Comparison of ENCODE assay signal across 16 mouse cellular contexts in genomic region chr17:86460645-86461430, GRCm38 (mm10). TPM values are rescaled to one million over a fixed set of nuclear protein-coding genes. Genes with fewer than 3 reads are reported as not detected.
DNase-seq lines count a peak whose midpoint lies in the region; ATAC-seq and TF ChIP-seq lines count a peak whose summit lies in the region.
"Had no signal": no experiment of that assay in that cellular context is flagged by ENCODE, and none has a peak within 500 bp of the region (broad histone marks: within the 10 kb centered on the region; RNA-seq: fewer than 3 reads in every experiment).

No protein-coding gene starts in this region.

- no peak overlapping the region for H3K4me3 ChIP-seq in kidney, embryonic 14.5 days (ENCODE audit: low read length)
- H3K4me3 ChIP-seq in CH12.LX (replicated peaks in 1 of 3; ENCODE audit: low read depth in 2 of 3, low read length in 2 of 3, poor library complexity in 1 of 3), result no peak overlapping the region
- H3K4me3 ChIP-seq in forebrain, embryonic 16.5 days (replicated peaks; ENCODE audit: low read length), result no peak overlapping the region
- H3K4me3 ChIP-seq: lung, embryonic 15.5 days had no signal

- H3K36me3 ChIP-seq in kidney, embryonic 14.5 days (ENCODE audit: control insufficient read depth, insufficient read depth, low read length), result no peaks in the 10 kb centered on the region
- peaks cover 0 to 13% of the 10 kb centered on the region in 2 experiments for H3K36me3 ChIP-seq in CH12.LX (replicated peaks in 1 of 2; ENCODE audit: control insufficient read depth in 1 of 2, insufficient read depth in 1 of 2, low read length in 1 of 2)
- no peaks in the 10 kb centered on the region for H3K36me3 ChIP-seq in forebrain, embryonic 16.5 days (ENCODE audit: control insufficient read depth, insufficient read depth)
- H3K36me3 ChIP-seq: lung, embryonic 15.5 days had no signal

- no peak overlapping the region for H3K27ac ChIP-seq in kidney, embryonic 14.5 days (ENCODE audit: low read depth, low read length)
- H3K27ac ChIP-seq in CH12.LX (ENCODE audit: insufficient read depth, low read depth), result no peak overlapping the region
- peak overlapping the region; percentile 37 for H3K27ac ChIP-seq in forebrain, embryonic 16.5 days (ENCODE audit: low read length)
- H3K27ac ChIP-seq: lung, embryonic 15.5 days had no signal

- TF ChIP-seq EP300 in CH12.LX (IDR thresholded peaks at IDR 0.05; ENCODE audit: low read length), result no peak

- H3K79me2 ChIP-seq in CH12.LX (replicated peaks; ENCODE audit: control insufficient read depth, extremely low read depth, insufficient read depth, poor library complexity, severe bottlenecking), result no peaks in the 10 kb centered on the region

- H3K9ac ChIP-seq in kidney, embryonic 14.5 days (ENCODE audit: low read depth, low read length), result no peak overlapping the region
- no peak overlapping the region for H3K9ac ChIP-seq in CH12.LX (ENCODE audit: insufficient read depth, low read depth)
- H3K9ac ChIP-seq in forebrain, embryonic 16.5 days (replicated peaks; ENCODE audit: low read depth, low read length), result no peak overlapping the region
- H3K9ac ChIP-seq: lung, embryonic 15.5 days had no signal

- TF ChIP-seq CTCF in CH12.LX (conservative IDR thresholded peaks at IDR 0.05 in 1 of 2, IDR thresholded peaks at IDR 0.05 in 1 of 2; ENCODE audit: low read depth in 2 of 2, low read length in 2 of 2), result peak in 1 of 2 experiments; percentile 53; a peak in 2 of 4 replicates

- in situ Hi-C loops in CH12.LX (cut with MboI; ENCODE audit: low pct_ligation_motif_present, low pct_unique_long_range_greater_than_20kb, low sequenced_read_pairs), result loop anchor here (25.0 kb wide), 1 partner anchor 799 kb away; no protein-coding TSS in a partner anchor

- H3K4me2 ChIP-seq in kidney, embryonic 14.5 days (replicated peaks; ENCODE audit: low read depth, low read length), result no peak overlapping the region
- no peak overlapping the region for H3K4me2 ChIP-seq in CH12.LX (ENCODE audit: insufficient read depth, low read depth, poor library complexity, severe bottlenecking)
- no peak overlapping the region for H3K4me2 ChIP-seq in forebrain, embryonic 16.5 days (ENCODE audit: low read length)
- H3K4me2 ChIP-seq: lung, embryonic 15.5 days had no signal

- H3K9me3 ChIP-seq in kidney, embryonic 14.5 days (ENCODE audit: control insufficient read depth, low read length), result no peaks in the 10 kb centered on the region
- no peaks in the 10 kb centered on the region for H3K9me3 ChIP-seq in CH12.LX (replicated peaks; ENCODE audit: low read length)
- H3K9me3 ChIP-seq in forebrain, embryonic 16.5 days (ENCODE audit: control insufficient read depth, low read length), result no peaks in the 10 kb centered on the region
- H3K9me3 ChIP-seq: lung, embryonic 15.5 days had no signal

- ATAC-seq in kidney, embryonic 14.5 days (ENCODE audit: low FRiP score, low TSS enrichment), result no peak
- ATAC-seq in forebrain, embryonic 16.5 days, result peak; percentile 29; the same call in 1 of the 2 replicates

- no peak for TF ChIP-seq POLR2A in CH12.LX (IDR thresholded peaks at IDR 0.05; ENCODE audit: low read depth, low read length)

- intact Hi-C loops in gastrocnemius, postnatal 36 days (cut with DNase I), result no loop called here

- 64% methylated on average over 17 of the region's 17 CpGs for WGBS in kidney, embryonic 14.5 days
- WGBS in forebrain, embryonic 16.5 days, result 52% methylated on average over 17 of the region's 17 CpGs

- DNase-seq in gastrocnemius, adult 18-20 months (ENCODE audit: low spot score), result peak; percentile 15
- no peak for DNase-seq in gastrocnemius, postnatal 36 days
- peak; percentile 27 for DNase-seq in kidney, postnatal 10 days
- no peak for DNase-seq in CH12.LX (ENCODE audit: extremely low read depth)
- DNase-seq in right cerebral cortex, adult 2 months (ENCODE audit: low spot score in 2 of 2), result no peak
- DNase-seq in adrenal gland, adult 18-20 months (ENCODE audit: low spot score in 2 of 2), result no peak
- DNase-seq: B cell, adult 2 months; cerebellum, postnatal 25 days; gastrocnemius, postnatal 25 days; kidney, postnatal 14 days; thymus, postnatal 25 days had no signal

- peak; percentile 32 for TF ChIP-seq RAD21 in CH12.LX (IDR thresholded peaks at IDR 0.05; ENCODE audit: low read depth, low read length)

- H3K27me3 ChIP-seq in kidney, embryonic 14.5 days (ENCODE audit: control insufficient read depth, insufficient read depth, low read length), result no peaks in the 10 kb centered on the region
- H3K27me3 ChIP-seq in CH12.LX (replicated peaks), result no peaks in the 10 kb centered on the region
- no peaks in the 10 kb centered on the region for H3K27me3 ChIP-seq in forebrain, embryonic 16.5 days (replicated peaks; ENCODE audit: control insufficient read depth, insufficient read depth, low read length)
- H3K27me3 ChIP-seq: lung, embryonic 15.5 days had no signal

- dilution Hi-C loops in CH12.LX (cut with MboI; ENCODE audit: extremely low pct_ligation_motif_present, extremely low pct_unique_long_range_greater_than_20kb, low sequenced_read_pairs), result no loop called here

- H3K4me1 ChIP-seq in kidney, embryonic 14.5 days (ENCODE audit: control insufficient read depth, insufficient read depth, low read length), result peaks cover 21% of the 10 kb centered on the region; the same call in 1 of the 2 replicates
- H3K4me1 ChIP-seq in CH12.LX (ENCODE audit: control insufficient read depth in 1 of 2, insufficient read depth in 2 of 2), result peaks cover 37 to 78% of the 10 kb centered on the region in 2 experiments
- peaks cover 29% of the 10 kb centered on the region for H3K4me1 ChIP-seq in forebrain, embryonic 16.5 days (replicated peaks; ENCODE audit: control insufficient read depth, insufficient read depth, low read length)
- H3K4me1 ChIP-seq: lung, embryonic 15.5 days had no signal

TF ChIP-seq in CH12.LX, 34 proteins besides CTCF, POLR2A, EP300 and RAD21:
- peak; percentile 25 for TF ChIP-seq SMC3 (IDR thresholded peaks at IDR 0.05; ENCODE audit: low read depth, low read length)
- no peak for TF ChIP-seq BHLHE40 (IDR thresholded peaks at IDR 0.05; ENCODE audit: low read depth, low read length)
TF ChIP-seq in CH12.LX: peak in this region for 1.

RNA-seq across cellular contexts. Expression of gene Gm10309, which starts 44.2 kb away (rescaled TPM):
- total RNA-seq in gastrocnemius, adult 18-20 months (2021), result under 1 TPM in 1 of 2 experiments, not detected in 1; 0.11 TPM
- not detected for total RNA-seq in gastrocnemius, postnatal 36 days (2021)
- 0.31 and 0.43 TPM in 2 replicates for polyA plus RNA-seq in kidney, embryonic 14.5 days (2014; fragmentation: Nextera tagmentation; extraction: Ambion mirVana)
- total RNA-seq in CH12.LX (2012; rRNA removed) (0.17 and 0.25 TPM in 2 replicates), CH12.LX (2014; rRNA removed) (not detected in 2 replicates)
- polyA plus RNA-seq in CH12.LX (2012; ENCODE audit: insufficient read length, low read depth), result 0.20 and 0.53 TPM in 2 replicates
- 0.40 and 1.2 TPM in 2 replicates for polyA plus RNA-seq in forebrain, embryonic 16.5 days (2015; fragmentation: Nextera tagmentation; extraction: Ambion mirVana)
- under 1 TPM in 1 of 2 experiments, not detected in 1; 0.19 TPM for total RNA-seq in adrenal gland, adult 18-20 months (2021)
- total RNA-seq: gastrocnemius, postnatal 25 days; left cerebral cortex, adult 18-20 months; monocyte, adult 5-6 weeks had no signal

Comparison
In these comparisons a context has a peak if more than half of its experiments do, and no peak if none do; other contexts are left out.
1. DNase-seq: peak in gastrocnemius, adult 18-20 months (single experiment) and kidney, postnatal 10 days (single experiment); none in gastrocnemius, postnatal 36 days (0 of 2), CH12.LX (single experiment), right cerebral cortex, adult 2 months (0 of 2) and adrenal gland, adult 18-20 months (0 of 2).